Mouse (Mus musculus) mouse trophoblast stem cell (cell line): ENCODE measurements around the gene D130052B06Rik.

Experiments used
- in situ Hi-C, 2 experiments: fragments of 300-500 bp; cut with MseI, MboI; formaldehyde crosslinking; loops; 2 replicates in 1 of 2; 3 replicates in 1 of 2; pipeline ENCODE4 v1.15.1; 2025

D130052B06Rik gene

DNA sequence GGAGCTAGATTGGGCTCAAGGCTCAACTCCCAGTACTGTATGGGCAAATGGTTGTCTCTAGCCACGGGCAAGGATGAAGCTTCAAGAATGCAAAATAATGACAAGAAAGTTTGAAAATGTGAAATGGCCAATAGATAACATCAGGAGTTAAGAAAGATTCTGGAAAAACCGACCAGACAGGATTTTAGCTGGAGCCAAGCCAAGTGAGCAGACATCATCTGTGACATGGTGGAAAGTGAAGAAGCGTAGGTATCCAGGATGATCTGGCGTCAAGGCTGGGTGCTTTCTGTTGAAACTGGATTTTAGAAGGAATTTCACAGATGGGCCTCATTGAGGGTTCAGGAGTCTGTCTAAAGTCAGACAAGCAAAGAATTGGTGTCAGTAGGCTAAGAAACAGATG lies at the start of gene D130052B06Rik:
D130052B06Rik (plus strand) TSS at position 317 of the 400 bp plus-strand sequence.
- in situ Hi-C loops = no loop called here

DNA sequence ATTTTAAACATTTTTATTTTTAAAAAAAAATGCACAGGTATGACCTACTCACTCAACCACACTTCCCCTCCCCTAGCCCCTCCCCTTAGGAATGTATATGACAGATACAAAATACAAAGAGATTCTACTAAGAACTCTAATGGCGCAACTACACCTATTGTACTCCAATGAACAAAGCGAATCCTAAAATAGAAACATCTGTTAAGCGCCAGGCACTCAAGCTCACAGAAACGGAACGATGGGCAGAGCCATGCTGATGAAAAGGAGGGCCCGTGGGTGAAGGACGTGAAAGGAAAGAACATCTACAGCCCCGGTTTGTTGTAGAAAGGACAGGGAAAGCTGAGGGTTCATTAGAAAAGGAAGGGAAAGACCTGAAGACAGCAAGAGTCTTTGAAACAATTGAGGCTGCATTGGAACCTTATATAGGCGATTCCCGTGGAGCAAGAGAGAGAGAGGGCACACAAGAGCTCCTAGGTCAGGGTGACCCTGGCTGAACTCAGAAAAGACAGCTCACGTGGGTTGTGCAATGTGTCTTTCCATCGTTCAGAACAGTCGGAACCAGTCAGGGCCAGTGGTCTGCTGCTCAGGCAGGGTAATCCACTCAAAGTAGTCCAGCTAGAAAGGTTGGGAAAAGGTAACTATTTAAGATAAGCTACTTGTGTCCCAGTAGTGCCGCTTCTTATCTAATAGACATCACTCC lies 48.1 kb upstream of the D130052B06Rik start:
- in situ Hi-C loops = no loop called here

- in situ Hi-C loops = no loop called here
These were observed 45.0 kb upstream of the D130052B06Rik start for GRCm38 (mm10) chr11:33554123-33554522.

- in situ Hi-C loops = no loop called here
These were observed 35.2 kb upstream of the D130052B06Rik start for GRCm38 (mm10) chr11:33563921-33564320.

GRCm38 (mm10) chr11:33570413-33570812 lies 28.7 kb upstream of the D130052B06Rik start:
- in situ Hi-C loops = no loop called here

DNA sequence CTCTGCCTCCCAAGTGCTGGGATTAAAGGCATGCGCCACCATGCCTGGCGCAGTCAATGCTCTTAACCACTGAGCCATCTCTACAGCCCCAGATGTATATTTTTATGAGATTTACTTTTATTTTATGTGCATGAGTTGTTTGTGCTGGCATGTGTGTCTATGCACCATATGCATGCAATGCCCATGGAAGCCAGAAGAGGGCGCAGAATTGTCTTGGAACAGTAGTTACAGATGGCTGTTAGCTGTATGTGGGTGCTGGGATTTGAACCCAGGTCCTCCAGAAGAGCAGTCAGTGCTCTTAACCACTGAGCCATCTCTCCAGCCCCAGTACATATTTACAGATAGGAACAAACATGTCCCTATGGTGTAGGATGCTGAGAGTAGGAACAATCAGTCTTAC lies 24.2 kb upstream of the D130052B06Rik start:
- in situ Hi-C loops = loop anchor here in 1 of 2 experiments (5.0 kb wide), 1 partner anchor 37 kb away; no protein-coding TSS in a partner anchor

GRCm38 (mm10) chr11:33578859-33579258 lies 20.2 kb upstream of the D130052B06Rik start, which contains the start of gene Gabrp:
Gabrp (minus strand) TSS chr11:33578959.
- in situ Hi-C loops = loop anchor here in 1 of 2 experiments (5.0 kb wide), 1 partner anchor 33 kb away; no protein-coding TSS in a partner anchor

GRCm38 (mm10) chr11:33579621-33580020 lies 19.5 kb upstream of the D130052B06Rik start:
- in situ Hi-C loops = loop anchor here in 1 of 2 experiments (5.0 kb wide), 1 partner anchor 33 kb away; no protein-coding TSS in a partner anchor

- in situ Hi-C loops = no loop called here
These were observed 12.5 kb upstream of the D130052B06Rik start for GRCm38 (mm10) chr11:33586614-33587013.

DNA sequence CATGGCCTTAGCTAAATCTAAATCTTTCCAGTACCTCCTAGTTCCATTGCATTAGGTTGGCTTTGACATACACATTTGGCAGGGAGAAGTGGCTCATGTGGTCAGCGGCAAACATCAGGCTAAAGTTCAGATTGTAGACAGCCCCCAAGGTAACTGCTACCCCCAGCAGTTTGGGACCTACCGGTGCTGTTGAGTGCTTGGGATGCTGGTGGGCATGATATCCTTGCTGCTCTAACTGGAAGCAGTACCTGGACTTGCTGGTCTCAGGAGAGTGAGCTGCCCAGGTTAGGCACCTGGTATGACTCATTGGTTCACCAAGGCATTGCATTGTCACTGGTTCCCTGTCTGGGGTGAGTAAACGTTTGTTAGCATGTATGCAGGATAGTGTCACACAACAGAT lies 8.3 kb upstream of the D130052B06Rik start:
- in situ Hi-C loops = no loop called here

DNA sequence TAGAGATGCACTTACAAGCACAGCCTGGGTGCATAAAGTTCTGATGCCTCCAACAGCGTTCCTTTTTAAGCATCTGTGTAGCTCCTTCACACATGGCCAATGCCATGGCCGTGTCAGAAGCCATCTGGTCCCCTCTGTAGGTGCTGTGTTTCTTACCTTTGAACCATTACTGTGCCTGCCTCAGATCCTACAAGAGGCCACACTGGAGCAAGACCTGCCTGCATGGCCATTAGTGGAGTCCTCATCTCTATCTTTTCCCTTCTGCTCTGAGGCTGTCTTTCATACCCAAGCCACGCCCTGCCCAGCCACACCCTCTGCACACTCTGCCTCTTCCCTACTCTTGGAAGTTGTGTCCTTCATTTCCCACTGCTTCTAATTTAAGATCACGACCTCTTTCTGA lies 6.3 kb upstream of the D130052B06Rik start:
- in situ Hi-C loops = no loop called here

DNA sequence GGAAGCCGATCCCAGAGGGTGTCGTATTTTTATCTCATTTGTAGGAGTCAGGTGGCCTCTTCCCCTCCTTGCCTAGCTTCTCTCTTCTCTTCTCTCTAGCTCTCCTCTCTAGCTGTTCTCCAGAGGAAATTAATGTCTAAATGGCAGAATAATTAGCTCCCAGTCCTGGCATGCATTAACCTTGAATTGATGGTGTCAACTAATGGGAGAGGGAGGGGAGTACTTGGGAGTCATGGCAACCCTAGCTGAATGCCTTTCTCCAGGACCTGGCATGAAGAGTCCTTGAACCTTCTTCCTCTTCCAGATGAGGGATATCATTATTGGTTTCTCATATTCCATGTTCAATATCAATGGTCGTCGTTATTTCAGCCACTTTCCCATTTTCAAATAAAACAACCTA lies 2.4 kb upstream of the D130052B06Rik start:
- in situ Hi-C loops = no loop called here

- in situ Hi-C loops = loop anchor here in 1 of 2 experiments (25.0 kb wide), 1 partner anchor 416 kb away; no protein-coding TSS in a partner anchor
These were observed 4.1 kb downstream of the D130052B06Rik start for GRCm38 (mm10) chr11:33603174-33603573.

DNA sequence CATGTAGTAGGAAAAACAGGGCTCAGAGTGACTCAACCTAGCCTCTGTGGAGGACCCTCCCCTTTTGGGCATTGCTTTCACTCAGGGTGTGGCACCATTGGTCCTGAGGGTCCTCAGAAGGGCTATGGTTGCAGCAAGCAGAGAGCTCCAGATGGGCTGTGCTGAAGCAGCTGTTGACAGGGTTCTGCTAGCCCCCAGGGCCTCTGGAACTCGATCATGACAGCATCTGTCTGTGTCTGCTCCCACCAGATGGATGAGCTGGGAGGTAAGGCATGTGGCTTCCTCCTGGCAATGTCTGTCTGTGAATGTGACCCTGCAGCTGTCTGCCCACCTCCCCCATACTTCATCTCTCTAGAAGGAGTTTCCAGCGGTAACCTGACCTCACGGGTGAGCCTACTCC lies 8.7 kb downstream of the D130052B06Rik start:
- in situ Hi-C loops = loop anchor here in 1 of 2 experiments (25.0 kb wide), 1 partner anchor 420 kb away; no protein-coding TSS in a partner anchor

DNA sequence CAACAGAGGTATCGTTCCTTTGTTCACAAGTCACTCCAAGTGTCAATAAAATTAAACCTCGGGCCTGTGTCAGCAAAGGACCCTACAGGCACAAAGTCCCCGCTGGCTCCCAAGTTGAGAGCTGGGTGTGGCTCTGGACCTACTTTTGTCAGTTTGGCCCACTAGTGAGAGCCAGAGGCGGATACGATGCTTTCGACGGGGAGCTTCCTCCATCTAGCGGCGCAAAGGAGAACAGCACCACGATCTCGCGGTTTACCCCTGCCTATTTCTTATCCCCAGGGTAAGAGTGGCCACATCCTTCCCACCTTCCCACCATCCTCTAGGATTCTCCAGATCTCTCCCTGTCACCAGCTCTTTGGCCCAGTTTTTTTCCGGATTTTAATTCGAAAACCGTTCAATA lies 15.1 kb downstream of the D130052B06Rik start:
- in situ Hi-C loops = loop anchor here (5.0 to 25.0 kb wide), 3 partner anchors 37 to 439 kb away; partner anchors contain the start of gene Gabrp (in 1 of the 2)

- in situ Hi-C loops = no loop called here
These were observed 28.1 kb downstream of the D130052B06Rik start for GRCm38 (mm10) chr11:33627136-33627742.

- in situ Hi-C loops = no loop called here
These were observed 38.0 kb downstream of the D130052B06Rik start for GRCm38 (mm10) chr11:33637107-33637506.

GRCm38 (mm10) chr11:33649358-33649757 lies 50.3 kb downstream of the D130052B06Rik start:
- in situ Hi-C loops = no loop called here

DNA sequence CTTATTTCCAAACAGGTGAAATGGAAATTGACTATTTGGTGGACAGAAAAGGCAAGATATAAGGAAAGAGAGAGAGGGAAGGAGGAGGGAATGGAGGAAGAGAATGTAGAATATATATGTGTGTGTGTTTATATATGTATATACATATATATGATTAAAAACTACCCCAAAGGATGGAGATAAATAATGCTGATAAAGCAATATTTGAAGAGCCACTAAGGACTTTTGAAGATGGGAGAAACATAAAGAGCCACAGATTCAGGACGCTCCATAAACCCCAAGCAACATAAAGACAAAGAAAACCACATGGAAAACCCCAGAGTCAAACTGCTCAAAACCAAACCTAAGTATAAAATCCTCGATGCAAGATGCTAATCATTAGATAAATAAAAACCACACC lies 55.4 kb downstream of the D130052B06Rik start:
- in situ Hi-C loops = no loop called here

GRCm38 (mm10) chr11:33655221-33655620 lies 56.1 kb downstream of the D130052B06Rik start:
- in situ Hi-C loops = no loop called here

GRCm38 (mm10) chr11:33655861-33656593 lies 56.9 kb downstream of the D130052B06Rik start:
- in situ Hi-C loops = no loop called here
